Mouse (Mus musculus): ENCODE results near the gene 8030411F24Rik. TPM values are rescaled to one million over a fixed set of nuclear protein-coding genes. Genes with fewer than 3 reads are reported as not detected.
"Not testable (repeated sequence)": the region's sequence is repeated elsewhere in the genome, so short reads cannot be mapped to it uniquely, and the experiment has no call there.

8030411F24Rik gene
- not detected in 2 replicates for polyA plus RNA-seq (2015; fragmentation: Nextera tagmentation; extraction: Ambion mirVana)

- H3K36me3 ChIP-seq, result no peaks in the 10 kb centered on the region
- H3K27me3 ChIP-seq, result no peaks in the 10 kb centered on the region
- H3K9ac ChIP-seq, result no peak within 1 kb of the TSS
- H3K4me2 ChIP-seq, result no peak within 1 kb of the TSS
- no peak within 1 kb of the TSS for H3K4me3 ChIP-seq
- no peaks in the 10 kb centered on the region for H3K9me3 ChIP-seq
- no peaks in the 10 kb centered on the region for H3K4me1 ChIP-seq (replicated peaks)
- 16% methylated on average over 1 of the region's 1 CpGs for WGBS
- H3K27ac ChIP-seq (replicated peaks), result no peak within 1 kb of the TSS
- no peak for ATAC-seq (ENCODE audit: low read depth)
These were observed at the start of gene 8030411F24Rik for GRCm38 (mm10) chr2:148781709-148782108. 8030411F24Rik (plus strand) TSS chr2:148782009.

- WGBS, result 4% methylated on average over 18 of the region's 18 CpGs
- peak within 1 kb of the TSS; percentile 89 for H3K9ac ChIP-seq
- no peaks in the 10 kb centered on the region for H3K9me3 ChIP-seq
- no peaks in the 10 kb centered on the region for H3K27me3 ChIP-seq
- peak; percentile 100 for ATAC-seq (ENCODE audit: low read depth)
- peaks cover 30% of the 10 kb centered on the region for H3K4me1 ChIP-seq (replicated peaks)
- no peaks in the 10 kb centered on the region for H3K36me3 ChIP-seq
- H3K4me3 ChIP-seq, result peak within 1 kb of the TSS; percentile 82
- H3K27ac ChIP-seq (replicated peaks), result peak within 1 kb of the TSS; percentile 64
- H3K4me2 ChIP-seq, result peak within 1 kb of the TSS; percentile 80
These were observed 49.3 kb upstream of the 8030411F24Rik start, which contains the start of gene Napb for GRCm38 (mm10) chr2:148732327-148733000. Napb (minus strand) TSS chr2:148732467.

DNA sequence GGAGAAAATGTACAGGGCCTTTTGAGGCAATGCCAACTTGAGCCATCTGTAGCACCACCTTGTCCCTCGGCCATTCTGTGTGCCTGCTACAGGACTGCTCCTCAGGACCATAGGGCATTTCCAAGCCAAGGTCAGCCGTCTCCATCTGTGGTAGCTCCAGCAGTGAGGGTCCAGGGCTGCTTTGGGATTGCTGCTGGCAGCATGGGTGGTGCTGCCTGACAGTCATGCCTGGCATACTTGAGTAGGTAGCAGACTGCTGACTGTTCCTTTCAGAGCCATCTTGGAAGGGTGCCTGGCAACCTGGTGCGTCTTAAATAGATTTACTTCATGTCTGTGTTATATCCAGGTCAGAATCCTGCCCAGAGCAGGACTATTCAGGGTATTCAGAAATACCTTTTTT lies 38.8 kb upstream of the 8030411F24Rik start:
- H3K27me3 ChIP-seq, result no peaks in the 10 kb centered on the region
- ATAC-seq (ENCODE audit: low read depth), result no peak
- no peaks in the 10 kb centered on the region for H3K36me3 ChIP-seq
- no peak overlapping the region for H3K27ac ChIP-seq (replicated peaks)
- no peaks in the 10 kb centered on the region for H3K4me1 ChIP-seq (replicated peaks)
- no peak overlapping the region for H3K4me2 ChIP-seq
- WGBS, result 83% methylated on average over 3 of the region's 3 CpGs
- H3K4me3 ChIP-seq, result no peak overlapping the region
- H3K9me3 ChIP-seq, result no peaks in the 10 kb centered on the region
- H3K9ac ChIP-seq, result no peak overlapping the region

GRCm38 (mm10) chr2:148743846-148744407 lies 37.9 kb upstream of the 8030411F24Rik start:
- 89% methylated on average over 3 of the region's 3 CpGs for WGBS
- H3K9me3 ChIP-seq, result no peaks in the 10 kb centered on the region
- H3K36me3 ChIP-seq, result no peaks in the 10 kb centered on the region
- no peaks in the 10 kb centered on the region for H3K27me3 ChIP-seq
- no peak overlapping the region for H3K4me2 ChIP-seq
- H3K4me3 ChIP-seq, result no peak overlapping the region
- H3K9ac ChIP-seq, result no peak overlapping the region
- no peak for ATAC-seq (ENCODE audit: low read depth)
- H3K27ac ChIP-seq (replicated peaks), result no peak overlapping the region
- no peaks in the 10 kb centered on the region for H3K4me1 ChIP-seq (replicated peaks)

- H3K27me3 ChIP-seq, result no peaks in the 10 kb centered on the region
- H3K9ac ChIP-seq, result no peak within 1 kb of the TSS
- H3K27ac ChIP-seq (replicated peaks), result no peak within 1 kb of the TSS
- no peak for ATAC-seq (ENCODE audit: low read depth)
- no peak within 1 kb of the TSS for H3K4me2 ChIP-seq
- H3K9me3 ChIP-seq, result no peaks in the 10 kb centered on the region
- no peaks in the 10 kb centered on the region for H3K36me3 ChIP-seq
- H3K4me3 ChIP-seq, result no peak within 1 kb of the TSS
- H3K4me1 ChIP-seq (replicated peaks), result no peaks in the 10 kb centered on the region
- 86% methylated on average over 1 of the region's 1 CpGs for WGBS
These were observed 31.8 kb upstream of the 8030411F24Rik start, which contains the start of gene Cstl1 for GRCm38 (mm10) chr2:148750058-148750457. Cstl1 (plus strand) TSS chr2:148750358.

DNA sequence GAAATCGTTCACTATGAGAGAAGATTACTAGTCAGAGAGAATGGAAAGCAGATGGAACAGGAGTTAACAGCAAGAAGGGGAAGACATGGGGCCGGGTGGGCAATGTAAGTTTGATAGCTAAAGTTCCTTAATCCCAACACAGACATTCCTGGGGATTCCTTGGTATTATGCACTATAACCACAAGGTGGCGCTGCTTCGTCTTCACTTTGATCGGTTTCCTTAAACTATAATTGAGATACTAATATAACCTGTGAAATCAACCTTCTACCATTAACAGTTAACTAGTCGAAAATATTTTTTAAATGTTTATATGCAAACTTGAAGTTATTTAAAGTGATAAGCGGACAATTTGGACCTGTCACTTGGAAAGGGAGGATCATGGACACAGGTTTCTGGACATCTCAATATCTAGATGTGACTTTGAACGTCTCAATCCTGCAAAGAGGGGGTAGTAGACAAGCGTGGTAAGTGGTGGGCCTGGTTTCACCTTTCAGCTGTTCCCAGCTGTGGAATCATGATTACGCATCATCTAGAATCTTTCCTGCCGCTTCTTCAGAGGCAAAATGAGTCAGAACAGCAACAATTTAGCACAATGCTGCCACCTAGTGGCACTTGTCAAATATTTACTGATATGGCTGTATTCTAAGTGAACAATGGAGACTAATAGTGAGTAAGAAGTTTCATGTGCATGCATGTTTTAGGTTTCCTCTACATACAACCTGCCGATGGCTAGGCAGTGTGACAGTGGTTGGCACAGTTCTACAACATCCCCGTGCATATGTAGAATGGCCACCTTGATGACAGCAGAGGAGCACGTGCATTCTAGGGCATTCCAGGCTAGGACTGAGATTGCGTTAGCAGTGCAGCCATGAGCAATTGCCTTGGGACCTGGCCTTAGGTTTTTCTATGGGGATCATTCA lies 29.7 kb upstream of the 8030411F24Rik start:
- Histone ChIP-seq H3K9me3 (no peaks in the 10 kb centered on the region), H3K9ac (peak overlapping the region; percentile 54; the same call in 1 of the 2 replicates), H3K27me3 (no peaks in the 10 kb centered on the region), H3K27ac (replicated peaks) (no peak overlapping the region), H3K4me3 (peak overlapping the region; percentile 33), H3K4me2 (peak overlapping the region; percentile 58), H3K4me1 (replicated peaks) (no peaks in the 10 kb centered on the region), H3K36me3 (no peaks in the 10 kb centered on the region)
- ATAC-seq (ENCODE audit: low read depth), result peak; percentile 92
- WGBS, result 19% methylated on average over 15 of the region's 15 CpGs

GRCm38 (mm10) chr2:148754310-148754846 lies 27.4 kb upstream of the 8030411F24Rik start:
- no peak for ATAC-seq (ENCODE audit: low read depth)
- no peak overlapping the region for H3K27ac ChIP-seq (replicated peaks)
- H3K27me3 ChIP-seq, result no peaks in the 10 kb centered on the region
- no peak overlapping the region for H3K4me2 ChIP-seq
- no peaks in the 10 kb centered on the region for H3K4me1 ChIP-seq (replicated peaks)
- H3K9ac ChIP-seq, result no peak overlapping the region
- 65% methylated on average over 1 of the region's 1 CpGs for WGBS
- H3K9me3 ChIP-seq, result no peaks in the 10 kb centered on the region
- H3K36me3 ChIP-seq, result no peaks in the 10 kb centered on the region
- no peak overlapping the region for H3K4me3 ChIP-seq

DNA sequence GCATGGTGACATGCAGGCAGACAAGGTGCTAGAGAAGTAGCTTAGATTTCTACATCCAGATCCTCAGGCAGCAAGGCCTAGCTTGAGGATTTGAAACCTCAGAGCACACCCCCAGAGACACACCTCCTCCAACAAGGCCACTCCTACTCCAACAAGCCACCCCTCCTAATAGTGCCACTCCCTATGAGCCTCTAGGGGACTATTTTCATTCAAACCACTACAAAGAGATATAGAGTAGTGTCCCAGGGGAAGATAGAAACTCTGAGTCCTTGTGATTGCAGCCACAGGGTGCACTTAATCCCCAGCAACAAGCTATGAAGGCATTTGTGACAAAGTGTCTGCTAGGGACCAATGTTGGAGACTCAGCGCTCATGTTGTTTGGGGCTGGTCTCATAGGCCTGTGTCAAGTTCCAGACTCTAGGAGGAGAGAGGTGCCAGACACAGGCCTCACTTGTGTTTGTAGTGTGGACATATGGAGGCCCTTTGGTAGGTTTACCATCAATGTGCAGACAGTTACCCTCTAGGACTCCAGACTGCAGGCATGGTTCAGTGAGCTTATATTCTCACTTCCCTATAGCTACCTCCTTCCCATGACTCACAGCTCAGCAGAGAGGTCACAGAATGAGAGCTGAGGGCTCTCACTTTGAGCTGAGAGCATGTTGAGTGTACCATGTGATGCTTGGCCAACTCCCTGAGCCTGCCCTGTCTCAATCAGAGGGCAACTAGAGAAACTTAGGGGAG lies 18.0 kb upstream of the 8030411F24Rik start:
- WGBS, result 100% methylated on average over 1 of the region's 1 CpGs
- Histone ChIP-seq H3K4me2 (no peak overlapping the region), H3K9ac (no peak overlapping the region), H3K27me3 (no peaks in the 10 kb centered on the region), H3K27ac (replicated peaks) (no peak overlapping the region), H3K9me3 (no peaks in the 10 kb centered on the region), H3K36me3 (no peaks in the 10 kb centered on the region), H3K4me3 (no peak overlapping the region), H3K4me1 (replicated peaks) (no peaks in the 10 kb centered on the region)
- no peak for ATAC-seq (ENCODE audit: low read depth)

- not testable (repeated sequence) for H3K9me3 ChIP-seq; ATAC-seq (ENCODE audit: low read depth); H3K36me3 ChIP-seq; H3K4me1 ChIP-seq (replicated peaks); H3K27me3 ChIP-seq; H3K4me2 ChIP-seq; H3K9ac ChIP-seq; H3K27ac ChIP-seq (replicated peaks); H3K4me3 ChIP-seq
- WGBS, result 86% methylated on average over 4 of the region's 4 CpGs
These were observed 10.4 kb upstream of the 8030411F24Rik start, which contains the start of gene Cst11 for GRCm38 (mm10) chr2:148771397-148771796. Cst11 (minus strand) TSS chr2:148771497.

GRCm38 (mm10) chr2:148789142-148789541 lies 7.3 kb downstream of the 8030411F24Rik start, which contains the start of gene Cst12:
Cst12 (plus strand) TSS chr2:148789361.
- 93% methylated on average over 6 of the region's 6 CpGs for WGBS
- H3K9me3 ChIP-seq, result no peaks in the 10 kb centered on the region; the same call in 1 of the 2 replicates
- no peak within 1 kb of the TSS for H3K4me2 ChIP-seq
- H3K27ac ChIP-seq (replicated peaks), result no peak within 1 kb of the TSS
- no peaks in the 10 kb centered on the region for H3K4me1 ChIP-seq (replicated peaks)
- no peak within 1 kb of the TSS for H3K4me3 ChIP-seq
- no peak for ATAC-seq (ENCODE audit: low read depth)
- no peak within 1 kb of the TSS for H3K9ac ChIP-seq
- no peaks in the 10 kb centered on the region for H3K27me3 ChIP-seq
- H3K36me3 ChIP-seq, result no peaks in the 10 kb centered on the region

DNA sequence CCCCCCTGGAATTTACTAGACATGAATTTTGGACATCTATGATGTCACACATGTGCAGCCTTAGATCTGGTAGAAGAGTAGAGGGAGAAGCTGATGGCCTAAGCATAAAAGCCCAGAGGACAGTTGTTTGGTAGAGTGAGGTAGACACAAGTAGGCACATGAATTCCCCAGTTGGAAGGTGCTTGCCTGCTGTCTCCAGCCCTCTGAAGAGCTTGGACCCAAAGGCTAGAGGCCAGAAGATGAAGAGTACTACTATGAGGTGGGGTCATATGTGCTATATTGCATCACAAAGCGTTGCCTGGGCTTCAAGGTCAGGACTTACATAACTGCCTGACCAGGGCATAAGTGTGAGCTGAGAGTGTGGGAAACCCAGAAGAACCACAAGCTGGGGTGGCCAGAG lies 16.7 kb downstream of the 8030411F24Rik start, which contains the start of gene Cst8:
Gene Cst8 (plus strand): TSS at position 301 of the 400 bp plus-strand sequence.
- H3K4me2 ChIP-seq, result no peak within 1 kb of the TSS
- no peak within 1 kb of the TSS for H3K4me3 ChIP-seq
- H3K36me3 ChIP-seq, result no peaks in the 10 kb centered on the region
- H3K27me3 ChIP-seq, result no peaks in the 10 kb centered on the region
- H3K4me1 ChIP-seq (replicated peaks), result no peaks in the 10 kb centered on the region
- ATAC-seq (ENCODE audit: low read depth), result no peak
- H3K9me3 ChIP-seq, result no peaks in the 10 kb centered on the region
- 90% methylated on average over 1 of the region's 1 CpGs for WGBS
- no peak within 1 kb of the TSS for H3K9ac ChIP-seq
- no peak within 1 kb of the TSS for H3K27ac ChIP-seq (replicated peaks)
